Mouse (Mus musculus) induced T-regulatory cell, adult 2 months (primary cell): ENCODE data around the gene Ift172.
A peak's percentile ranks its signal among the peaks of the same experiment; 100 is the strongest.

Experiments
- DNase-seq: peaks from one replicate; pipeline ENCODE4 v3.0.0-alpha.2; 2012; ENCODE audit warnings: low read depth

Gene Ift172

DNA sequence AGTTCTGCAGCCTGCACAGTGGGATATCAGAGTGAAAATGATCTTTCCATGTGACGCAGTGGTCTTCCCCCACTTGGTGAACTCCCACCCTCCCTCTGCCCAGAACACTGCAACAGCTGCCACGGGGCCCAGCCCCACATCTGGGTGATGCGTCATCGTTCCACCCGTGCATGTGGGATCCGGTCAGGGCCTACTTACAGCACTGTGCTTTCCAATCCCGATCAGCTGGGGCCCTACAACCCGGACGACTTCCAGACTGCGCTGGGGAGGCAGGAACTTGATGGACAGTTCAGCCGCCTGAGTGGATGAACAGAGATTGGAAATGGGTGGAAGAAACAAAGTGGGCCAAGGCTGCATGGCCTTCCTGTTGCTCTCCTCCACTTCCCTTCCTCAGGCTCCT, 33.3 kb downstream of the Ift172 start:
- DNase-seq: no peak

- DNase-seq: no peak
These were observed 34.9 kb downstream of the Ift172 start for GRCm38 (mm10) chr5:31255971-31256370.

- no peak for DNase-seq
These were observed 35.5 kb downstream of the Ift172 start for GRCm38 (mm10) chr5:31255381-31255780.

GRCm38 (mm10) chr5:31254901-31255300, 36.0 kb downstream of the Ift172 start:
- DNase-seq: no peak

DNA sequence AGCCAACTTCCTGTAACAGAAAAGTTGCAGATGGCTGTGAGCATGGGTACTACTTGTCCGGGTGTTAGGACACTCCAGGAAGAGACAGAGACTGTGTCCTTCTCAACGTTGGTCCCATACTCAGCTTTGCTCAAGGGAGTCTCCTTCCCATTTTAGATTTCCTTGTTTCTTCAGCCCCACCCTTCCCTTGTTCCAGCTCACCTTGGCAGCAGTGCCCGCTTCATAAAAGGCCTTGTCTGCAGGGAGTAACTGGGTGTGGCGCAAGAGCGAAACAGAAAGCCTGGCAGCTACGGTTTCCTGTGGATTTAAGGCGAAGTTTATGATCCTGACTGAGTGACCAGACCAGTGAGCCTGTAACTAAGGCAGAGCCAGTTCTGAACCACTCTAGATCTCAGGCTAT, 36.5 kb downstream of the Ift172 start:
- no peak for DNase-seq

GRCm38 (mm10) chr5:31253806-31254205, 37.1 kb downstream of the Ift172 start:
- DNase-seq: no peak

DNA sequence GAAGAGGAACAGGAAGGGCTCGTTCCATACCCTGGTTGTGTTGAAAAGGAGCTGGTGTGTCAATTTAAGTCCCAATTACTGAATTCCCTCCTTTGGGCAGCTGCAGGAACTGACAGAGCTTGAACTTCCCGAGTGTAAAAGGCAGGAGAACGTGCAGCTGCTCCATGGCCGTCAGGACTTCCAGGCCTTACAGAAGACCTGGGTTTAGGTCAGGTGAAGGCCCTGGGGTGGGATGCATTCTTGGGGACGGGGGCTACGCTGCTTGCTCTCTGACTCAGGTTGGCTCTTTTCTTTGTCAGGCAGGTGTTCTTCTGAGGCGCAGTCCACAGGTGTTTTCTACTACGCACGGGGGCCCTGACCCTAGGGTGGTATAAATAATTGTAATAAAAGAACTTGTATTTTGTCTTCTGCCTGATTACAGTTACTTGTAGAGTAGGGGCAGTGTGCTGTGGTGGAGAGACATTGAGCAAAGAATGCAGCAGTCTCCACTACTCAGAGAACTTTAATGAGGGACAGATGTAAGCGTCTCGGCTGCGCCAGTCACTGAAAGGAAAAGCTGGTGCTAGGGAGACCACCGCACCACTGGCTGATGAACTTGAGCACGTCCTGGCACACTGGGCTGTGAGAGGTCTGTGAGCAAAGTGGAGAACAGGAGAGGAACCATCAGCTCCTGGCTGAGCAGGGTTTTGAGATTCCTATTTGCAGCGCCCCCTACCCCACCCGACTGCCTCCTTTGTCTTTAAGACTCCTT, 37.9 kb downstream of the Ift172 start:
- no peak for DNase-seq

DNA sequence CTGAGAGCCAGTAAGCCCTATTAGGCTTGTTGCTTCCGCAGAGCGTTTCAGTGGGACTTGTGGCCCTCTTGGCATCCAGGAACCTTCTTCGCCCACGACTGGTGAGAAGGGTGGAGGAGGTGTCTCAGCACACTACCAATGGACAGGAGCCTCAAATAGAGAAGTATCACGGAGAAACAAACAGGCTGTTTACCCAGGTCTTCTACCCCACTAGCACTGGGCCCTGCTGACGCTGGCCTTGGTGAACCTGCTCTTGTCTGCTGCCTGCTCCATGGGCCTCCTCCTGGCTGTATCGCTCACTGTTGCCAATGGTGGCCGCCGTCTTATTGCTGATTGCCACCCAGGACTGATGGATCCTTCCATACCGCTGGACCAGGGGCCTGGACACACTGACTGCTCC, 38.8 kb downstream of the Ift172 start:
- no peak for DNase-seq

DNA sequence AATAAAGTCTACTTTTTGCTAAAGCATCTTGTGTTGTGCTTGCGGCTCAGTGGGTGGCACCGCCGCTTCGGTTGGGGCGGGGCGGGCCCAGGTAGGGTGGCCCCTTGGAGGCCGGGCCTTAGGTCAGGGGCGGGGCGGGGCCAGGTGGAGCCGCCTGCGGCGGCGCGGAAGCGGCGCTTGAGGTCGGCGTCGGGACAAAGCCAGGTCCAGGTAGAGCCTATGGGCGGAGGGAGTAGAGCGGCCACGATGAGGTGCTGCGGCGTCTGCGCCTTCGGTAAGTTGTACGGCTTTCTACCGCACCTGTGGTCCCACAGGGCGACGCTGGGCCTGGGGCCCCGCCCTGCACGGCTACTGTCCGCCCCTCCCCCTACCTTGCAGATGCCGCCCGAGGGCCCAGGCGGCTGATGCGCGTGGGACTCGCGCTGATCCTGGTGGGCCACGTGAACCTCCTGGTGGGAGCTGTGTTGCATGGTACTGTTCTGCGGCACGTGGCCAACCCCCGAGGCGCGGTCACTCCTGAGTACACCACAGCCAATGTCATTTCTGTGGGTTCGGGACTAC, 39.3 kb downstream of the Ift172 start, which contains the start of gene Krtcap3:
TSS of gene Krtcap3 (plus strand) at position 151 of the 561 bp plus-strand sequence.
- DNase-seq: peak; percentile 66

GRCm38 (mm10) chr5:31250716-31251115, 40.2 kb downstream of the Ift172 start:
- no peak for DNase-seq

DNA sequence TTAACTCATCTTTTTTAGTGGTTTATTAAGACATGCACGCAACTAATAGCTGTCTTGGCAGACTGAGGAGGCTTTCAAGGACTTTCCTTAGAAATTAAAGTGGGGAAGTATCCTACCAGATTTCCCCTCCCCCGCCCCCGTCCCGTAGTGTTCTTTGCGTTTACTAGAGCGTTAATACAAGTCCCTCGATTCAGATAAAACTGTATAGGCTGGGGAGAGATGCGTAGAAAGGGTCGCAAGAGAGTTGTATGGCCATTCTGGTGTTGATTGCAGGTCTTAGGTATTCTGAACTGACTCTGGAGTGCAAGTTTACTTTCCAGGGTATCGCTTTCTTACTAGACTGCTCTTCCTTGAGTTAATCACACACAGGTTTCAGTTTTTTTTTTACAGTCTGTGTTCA, 48.7 kb downstream of the Ift172 start:
- no peak for DNase-seq

GRCm38 (mm10) chr5:31241522-31242034, 49.3 kb downstream of the Ift172 start:
- no peak for DNase-seq

DNA sequence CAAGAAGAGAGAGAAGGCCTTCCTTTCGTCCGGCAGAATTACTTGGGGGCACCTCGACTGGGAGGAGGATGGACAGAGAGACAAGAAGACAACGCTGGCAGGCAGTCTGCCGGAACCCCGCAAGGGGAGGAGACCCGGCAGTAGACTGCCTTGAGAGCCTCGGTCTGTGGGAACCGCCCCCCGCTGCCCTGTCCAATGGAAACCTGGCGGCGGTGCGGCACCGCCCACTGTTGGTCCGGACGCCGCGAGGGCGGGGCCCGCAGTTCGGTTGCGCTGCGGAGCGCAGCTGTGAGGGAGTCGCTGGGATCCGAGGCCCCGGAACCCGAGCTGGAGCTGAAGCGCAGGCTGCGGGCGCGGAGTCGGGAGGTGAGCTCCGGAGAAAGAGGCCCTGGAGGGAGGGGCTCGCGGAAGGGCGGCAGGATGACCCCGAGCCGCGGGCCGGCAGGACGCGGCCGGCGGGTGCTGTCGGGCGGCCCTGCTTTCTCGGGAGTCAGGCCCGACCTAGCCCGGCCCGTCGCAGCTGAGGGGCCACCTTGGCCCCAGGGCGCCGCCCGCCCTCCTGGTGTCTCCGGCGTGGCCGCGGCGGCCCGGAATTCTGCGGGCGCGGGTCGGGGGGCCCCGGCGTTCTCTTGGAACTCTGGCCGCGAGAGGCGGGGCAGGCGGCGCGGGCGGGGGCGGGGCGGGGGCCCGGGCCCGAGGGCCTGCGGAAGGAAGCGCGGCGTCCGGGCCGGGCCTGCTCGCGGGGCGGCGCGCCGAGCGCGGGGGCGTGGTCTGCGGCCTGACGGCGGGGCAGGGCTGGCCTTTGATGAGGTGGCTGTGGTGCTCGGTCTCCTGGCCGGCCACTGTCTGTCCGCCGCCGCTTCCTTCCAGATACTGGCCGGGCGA, 50.0 kb downstream of the Ift172 start, which contains the start of the genes Nrbp1 and Gm9970:
TSS of gene Nrbp1 (plus strand) at position 228 of the 885 bp plus-strand sequence.
TSS of gene Gm9970 (minus strand) at position 596 of the 885 bp plus-strand sequence.
- peak; percentile 97 for DNase-seq

- DNase-seq: no peak
These were observed 64.3 kb downstream of the Ift172 start for GRCm38 (mm10) chr5:31226641-31227040.

DNA sequence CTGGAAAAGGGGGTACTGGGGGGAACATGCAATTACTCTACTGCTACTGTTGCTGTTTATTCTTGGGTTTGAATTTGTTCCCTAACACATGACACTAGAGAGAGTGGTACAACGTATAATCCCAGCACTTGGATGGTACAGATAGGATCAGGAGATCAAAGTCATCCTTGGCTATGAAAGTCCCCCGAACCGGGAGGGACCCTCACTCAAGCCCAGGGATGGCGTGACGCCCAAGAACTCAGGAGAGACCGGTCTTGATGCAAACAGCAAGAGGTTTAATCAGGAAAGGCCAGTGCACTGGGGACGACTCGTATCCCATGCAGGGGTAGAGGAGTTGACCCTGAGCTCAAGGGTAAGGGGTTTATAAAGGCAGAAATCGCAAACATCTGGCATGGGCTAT, 68.2 kb downstream of the Ift172 start:
- DNase-seq: no peak

DNA sequence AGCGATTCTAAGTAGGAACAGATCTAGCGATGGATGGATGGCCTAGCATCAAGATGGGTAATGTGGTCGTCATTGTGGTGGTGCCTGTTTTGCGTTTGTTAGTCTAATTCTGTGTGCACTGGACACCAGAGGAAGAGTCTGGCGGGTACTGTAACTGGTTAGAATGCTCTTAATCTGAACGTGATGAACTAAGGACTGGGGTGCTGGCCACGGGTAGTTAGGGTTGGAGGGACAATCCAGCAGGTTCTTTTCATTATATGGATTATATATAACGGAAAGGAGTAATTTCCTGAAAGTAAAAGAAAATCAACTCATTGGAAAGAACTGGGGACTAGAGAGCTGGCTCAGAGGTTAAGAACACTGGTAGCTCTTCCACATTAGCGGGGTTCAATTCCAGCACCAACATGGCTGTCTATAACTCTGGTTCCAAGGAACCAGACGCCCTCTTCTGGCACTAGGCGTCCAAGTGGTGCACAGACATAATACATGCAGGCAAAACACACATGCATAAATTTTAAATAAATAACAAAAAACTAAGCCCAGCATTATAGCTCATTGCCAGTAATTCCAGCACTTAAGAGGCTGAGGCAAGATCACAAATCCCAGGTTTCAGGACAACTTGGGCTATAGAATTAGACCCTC, 69.5 kb downstream of the Ift172 start:
- peak; percentile 64 for DNase-seq

- peak; percentile 98 for DNase-seq
These were observed 70.2 kb downstream of the Ift172 start, which contains the start of gene Ppm1g for GRCm38 (mm10) chr5:31220448-31221303. Gene Ppm1g (minus strand): TSS chr5:31220687.

DNA sequence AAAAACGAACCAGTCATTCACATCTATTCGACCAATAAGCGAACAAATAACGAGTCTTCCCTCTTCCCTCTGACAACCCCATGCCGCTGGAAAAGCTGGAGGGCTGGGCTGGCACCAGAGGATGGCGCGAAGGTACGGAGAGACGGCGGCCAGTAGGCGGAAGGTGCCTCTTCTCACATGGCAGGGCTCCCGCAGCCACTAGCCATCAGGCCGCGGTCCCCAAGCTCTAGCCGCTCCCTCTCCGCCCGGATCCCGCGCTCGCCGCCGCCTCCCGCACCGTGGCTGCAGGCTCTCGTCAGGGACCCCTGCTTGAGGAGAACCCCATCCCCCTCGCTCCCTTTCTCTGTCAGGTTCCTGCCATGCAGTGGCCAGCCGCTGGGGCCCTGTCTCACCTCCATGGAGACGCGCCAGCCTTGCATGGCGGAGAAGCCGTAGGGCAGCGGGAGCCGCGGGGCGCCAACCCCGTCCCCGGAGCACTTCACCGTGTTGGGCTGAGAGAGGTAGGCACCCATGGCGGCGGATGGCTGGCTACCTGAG, 70.9 kb downstream of the Ift172 start:
- DNase-seq: no peak

DNA sequence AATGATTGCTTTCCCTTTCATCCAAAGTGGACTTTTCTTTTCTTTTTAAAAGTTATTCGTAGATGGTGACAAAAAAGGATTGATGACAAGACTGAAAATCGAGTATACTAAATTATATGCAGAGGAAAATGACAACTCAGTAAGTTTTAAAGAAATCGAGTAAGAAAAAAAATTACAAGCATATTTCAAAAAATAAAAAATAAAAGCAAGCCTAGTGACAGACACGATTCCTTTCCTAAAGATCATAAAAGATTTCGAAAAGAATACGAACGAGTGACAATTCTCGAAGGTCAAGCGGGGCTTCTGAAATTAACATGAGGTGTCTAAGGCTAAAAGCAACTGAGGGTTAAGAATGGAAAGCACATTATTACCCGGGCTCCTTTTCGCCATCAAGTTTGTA, 71.4 kb downstream of the Ift172 start:
- DNase-seq: no peak

DNA sequence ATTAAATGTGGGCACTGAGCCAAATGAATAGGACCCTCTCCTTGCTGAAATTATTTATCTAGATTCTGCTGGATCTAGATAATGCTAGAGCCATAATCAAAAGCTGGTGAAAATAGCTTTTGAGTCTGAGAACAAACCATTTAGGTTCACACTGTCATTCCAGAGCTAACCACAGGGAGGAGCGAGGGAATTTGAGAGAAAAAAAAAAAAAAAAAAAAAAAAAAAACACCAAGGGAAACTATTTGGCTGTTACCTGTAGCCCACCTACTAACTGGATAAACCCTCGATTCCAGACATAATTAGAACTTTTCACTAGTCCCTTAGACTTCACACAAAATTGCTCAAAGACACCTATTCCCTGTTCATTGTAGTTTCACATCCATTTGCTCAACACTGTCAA, 71.8 kb downstream of the Ift172 start:
- peak; percentile 69 for DNase-seq

GRCm38 (mm10) chr5:31218294-31218693, 72.6 kb downstream of the Ift172 start:
- DNase-seq: peak; percentile 77
